ENCODE assay signal across 24 mouse cellular contexts in the genomic region with DNA sequence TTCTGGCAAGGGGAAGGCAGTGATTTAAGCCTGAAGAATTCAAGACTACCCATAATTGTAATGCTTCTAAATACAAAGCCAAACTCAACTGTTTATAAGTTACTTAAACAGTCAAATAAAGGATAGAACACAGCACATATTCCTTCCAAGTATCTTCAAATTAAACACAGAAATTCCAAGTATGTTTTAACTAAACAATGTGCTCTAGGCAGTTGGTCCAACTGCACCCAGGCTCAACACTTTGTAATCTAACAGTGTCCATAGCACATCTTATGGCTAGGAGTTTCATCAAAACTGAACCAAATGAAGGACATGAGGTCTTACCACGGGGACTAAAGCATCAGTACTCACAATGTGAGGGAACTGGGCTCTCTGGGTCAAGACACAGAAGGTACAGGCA. TPM values are rescaled to one million over a fixed set of nuclear protein-coding genes. Genes with fewer than 3 reads are reported as not detected.
A peak's percentile ranks its signal among the peaks of the same experiment; 100 is the strongest.
DNase-seq lines count a peak whose midpoint lies in the region; ATAC-seq and TF ChIP-seq lines count a peak whose summit lies in the region.
"Had no signal": no experiment of that assay in that cellular context is flagged by ENCODE, and none has a peak within 500 bp of the region (broad histone marks: within the 10 kb centered on the region; RNA-seq: fewer than 3 reads in every experiment).

No protein-coding gene starts in this region.

- peaks cover 2% of the 10 kb centered on the region; the same call in 1 of the 2 replicates for H3K36me3 ChIP-seq in testis, adult 2 months (ENCODE audit: control insufficient read depth, insufficient read depth, low read length)
- H3K36me3 ChIP-seq in intestine, embryonic 15.5 days: peaks cover 5% of the 10 kb centered on the region; the same call in 1 of the 2 replicates
- H3K36me3 ChIP-seq in stomach, embryonic 16.5 days (ENCODE audit: control insufficient read depth, insufficient read depth, low read length): 0 out of 2 replicates have a peak, but pooled peaks cover 4% of the 10 kb centered on the region

- no peak overlapping the region for H3K9ac ChIP-seq in intestine, embryonic 15.5 days
- no peak overlapping the region for H3K9ac ChIP-seq in stomach, embryonic 16.5 days (ENCODE audit: low read length)
- H3K9ac ChIP-seq: forebrain, postnatal 0 days; heart, embryonic 12.5 days; heart, embryonic 15.5 days; hindbrain, embryonic 14.5 days had no signal

- no peak for DNase-seq in testis, postnatal 14 days (ENCODE audit: low spot score)
- DNase-seq in ovary, postnatal 36 days (ENCODE audit: low spot score): no peak
- DNase-seq in gastrocnemius, adult 18-20 months (ENCODE audit: low spot score): no peak
- DNase-seq in right cerebral cortex, adult 18-20 months: no peak
- DNase-seq: adrenal gland, postnatal 10 days; adrenal gland, postnatal 36 days; B cell, adult 2 months; cerebellum, adult 18-20 months; cerebellum, adult 9-10 months; cerebellum, postnatal 14 days; forebrain, postnatal 0 days; gastrocnemius, postnatal 25 days; heart, adult 18-20 months; heart, postnatal 10 days; heart, postnatal 4 days had no signal

- H3K27ac ChIP-seq in testis, adult 2 months (ENCODE audit: control insufficient read depth, insufficient read depth, low read depth, low read length): 0 out of 2 replicates have a peak overlapping the region, but pooled peaks have one; percentile 19
- H3K27ac ChIP-seq in intestine, embryonic 15.5 days: peak overlapping the region; percentile 60; the same call in 1 of the 2 replicates
- peak overlapping the region; percentile 75 for H3K27ac ChIP-seq in stomach, embryonic 16.5 days (ENCODE audit: low read length)
- H3K27ac ChIP-seq: heart, embryonic 15.5 days; hindbrain, embryonic 14.5 days; hindbrain, postnatal 0 days had no signal

- H3K4me2 ChIP-seq in intestine, embryonic 15.5 days (replicated peaks): no peak overlapping the region
- no peak overlapping the region for H3K4me2 ChIP-seq in stomach, embryonic 16.5 days (ENCODE audit: low read depth, low read length)
- H3K4me2 ChIP-seq: heart, embryonic 12.5 days; heart, embryonic 15.5 days; hindbrain, embryonic 14.5 days had no signal

- 65% methylated on average over 1 of the region's 1 CpGs for WGBS in intestine, embryonic 15.5 days
- 60% methylated on average over 1 of the region's 1 CpGs for WGBS in stomach, embryonic 16.5 days

- no peak overlapping the region for H3K4me3 ChIP-seq in testis, adult 2 months (ENCODE audit: control insufficient read depth, low read depth, low read length)
- no peak overlapping the region for H3K4me3 ChIP-seq in intestine, embryonic 15.5 days (replicated peaks)
- no peak overlapping the region for H3K4me3 ChIP-seq in stomach, embryonic 16.5 days (replicated peaks; ENCODE audit: low read length)
- H3K4me3 ChIP-seq: heart, embryonic 12.5 days; heart, embryonic 15.5 days had no signal

- ATAC-seq in intestine, embryonic 15.5 days: no peak
- peak; percentile 40; the same call in 1 of the 2 replicates for ATAC-seq in stomach, embryonic 16.5 days (ENCODE audit: insufficient read depth, low FRiP score)
- ATAC-seq: forebrain, embryonic 14.5 days; forebrain, postnatal 0 days; hindbrain, postnatal 0 days had no signal

- H3K4me1 ChIP-seq in testis, adult 2 months (ENCODE audit: control insufficient read depth, insufficient read depth, low read length): no peaks in the 10 kb centered on the region
- 0 out of 2 replicates have a peak, but pooled peaks cover 2% of the 10 kb centered on the region for H3K4me1 ChIP-seq in intestine, embryonic 15.5 days (replicated peaks)
- peaks cover 5% of the 10 kb centered on the region for H3K4me1 ChIP-seq in stomach, embryonic 16.5 days (ENCODE audit: control insufficient read depth, insufficient read depth, low read length)
- H3K4me1 ChIP-seq: heart, embryonic 12.5 days; heart, embryonic 15.5 days had no signal

- TF ChIP-seq CTCF in testis, adult 2 months (IDR thresholded peaks at IDR 0.05; ENCODE audit: control insufficient read depth, insufficient read depth, insufficient replicate concordance, low read depth, low read length): no peak

- no peaks in the 10 kb centered on the region for H3K27me3 ChIP-seq in testis, adult 2 months (ENCODE audit: control insufficient read depth, insufficient read depth, low read length)
- H3K27me3 ChIP-seq in intestine, embryonic 15.5 days (replicated peaks): no peaks in the 10 kb centered on the region
- H3K27me3 ChIP-seq in stomach, embryonic 16.5 days (ENCODE audit: control insufficient read depth, insufficient read depth, low read length): no peaks in the 10 kb centered on the region
- H3K27me3 ChIP-seq: heart, embryonic 12.5 days; heart, embryonic 15.5 days had no signal

- TF ChIP-seq POLR2A in testis, adult 2 months (IDR thresholded peaks at IDR 0.05; ENCODE audit: control insufficient read depth, low read depth, low read length): no peak

- no peaks in the 10 kb centered on the region for H3K9me3 ChIP-seq in intestine, embryonic 15.5 days
- H3K9me3 ChIP-seq in stomach, embryonic 16.5 days (replicated peaks; ENCODE audit: control insufficient read depth, low read length): no peaks in the 10 kb centered on the region
- H3K9me3 ChIP-seq: heart, embryonic 12.5 days; heart, embryonic 15.5 days had no signal

RNA-seq across cellular contexts. Expression of a gene that starts 5.9 kb away (rescaled TPM):
- polyA plus RNA-seq in testis, adult 2 months (2012; rRNA removed): 63.2 and 69.1 TPM in 2 replicates
- 14.1 and 15.2 TPM in 2 replicates for polyA plus RNA-seq in intestine, embryonic 15.5 days (2015; fragmentation: Nextera tagmentation; extraction: Ambion mirVana)
- 11.6 and 13.1 TPM in 2 replicates for polyA plus RNA-seq in stomach, embryonic 16.5 days (2015; fragmentation: Nextera tagmentation; extraction: Ambion mirVana)
- total RNA-seq in gastrocnemius, adult 18-20 months (2021): under 1 TPM; 0.07 to 0.27 TPM

RNA-seq across cellular contexts. Expression of a gene that starts 47.0 kb away (rescaled TPM):
- 0.55 and 0.68 TPM in 2 replicates for polyA plus RNA-seq in testis, adult 2 months (2012; rRNA removed)
- 2.1 and 2.3 TPM in 2 replicates for polyA plus RNA-seq in intestine, embryonic 15.5 days (2015; fragmentation: Nextera tagmentation; extraction: Ambion mirVana)
- polyA plus RNA-seq in stomach, embryonic 16.5 days (2015; fragmentation: Nextera tagmentation; extraction: Ambion mirVana): 5.3 and 6.8 TPM in 2 replicates
- 1 to 10 TPM; 6.2 to 6.4 TPM for total RNA-seq in gastrocnemius, adult 18-20 months (2021)
- total RNA-seq: MEL had no signal

Comparison
In these comparisons a context has a peak if more than half of its experiments do, and no peak if none do; other contexts are left out.
1. H3K27ac ChIP-seq: peak in every context shown above with its lines; median percentile 75 in stomach, embryonic 16.5 days; 60 in intestine, embryonic 15.5 days; 19 in testis, adult 2 months.